Mouse (Mus musculus) embryonic facial prominence, embryonic 11.5 days (tissue): ENCODE results near the gene Cela3a. TPM values are rescaled to one million over a fixed set of nuclear protein-coding genes. Genes with fewer than 3 reads are reported as not detected.

Source experiments
- ATAC-seq: fragments of 200-750 bp; cut with Nextera tagmentation; replicated peaks from 2 replicates; pipeline ENCODE4 v1.8.0; 2017; ENCODE audit warnings: low read depth; ENCODE audit not compliant: insufficient number of reproducible peaks, low FRiP score, low TSS enrichment
- DNase-seq: peaks from one replicate; pipeline ENCODE4 v3.0.0-alpha.2; 2015; ENCODE audit warnings: low spot score
- H3K27ac ChIP-seq: fragments of 300-500 bp; sonication (generic); replicated peaks from 2 replicates; pipeline ENCODE4 v1.5.1; 2014; ENCODE audit warnings: mild to moderate bottlenecking, low read depth, low read length, control low read depth
- H3K27me3 ChIP-seq: fragments of 300-500 bp; sonication (generic); 2 replicates; pipeline ENCODE4 v1.6.1; 2014; ENCODE audit warnings: mild to moderate bottlenecking, low read length, moderate library complexity, mixed read lengths; ENCODE audit not compliant: control insufficient read depth, insufficient read depth
- H3K36me3 ChIP-seq: fragments of 300-500 bp; sonication (generic); replicated peaks from 2 replicates; pipeline ENCODE4 v1.6.1; 2014; ENCODE audit warnings: low read depth, mild to moderate bottlenecking, low read length, moderate library complexity, mixed read lengths; ENCODE audit not compliant: control insufficient read depth, insufficient read depth
- H3K4me1 ChIP-seq: fragments of 300-500 bp; sonication (generic); 2 replicates; pipeline ENCODE4 v1.6.1; 2014; ENCODE audit warnings: low read length, mixed read lengths; ENCODE audit not compliant: control insufficient read depth, insufficient read depth
- H3K4me2 ChIP-seq: fragments of 300-500 bp; sonication (generic); 2 replicates; pipeline ENCODE4 v1.6.1; 2014; ENCODE audit warnings: low read depth, mild to moderate bottlenecking, control low read depth, low read length, moderate library complexity
- H3K4me3 ChIP-seq: fragments of 300-500 bp; sonication (generic); 2 replicates; pipeline ENCODE4 v1.5.1; 2014; ENCODE audit warnings: low read depth, low read length, control low read depth
- H3K9ac ChIP-seq: fragments of 300-500 bp; sonication (generic); replicated peaks from 2 replicates; pipeline ENCODE4 v1.6.1; 2014; ENCODE audit warnings: mild to moderate bottlenecking, control low read depth, low read length
- H3K9me3 ChIP-seq: fragments of 300-500 bp; sonication (generic); replicated peaks from 2 replicates; pipeline ENCODE4 v1.6.1; 2016; ENCODE audit warnings: mild to moderate bottlenecking, low read length, inconsistent platforms, mixed read lengths; ENCODE audit not compliant: control insufficient read depth
- WGBS: fragments of 180-500 bp; shearing (Covaris S2); extraction: QIAGEN DNeasy Blood & Tissue Kit; methylation state at CpG from one replicate; pipeline ENCODE4 v1.1.7; 2014; 5-methylcytosine and 5-hydroxymethylcytosine counted together
- polyA plus RNA-seq: library from polyadenylated mRNA; unstranded; fragments of >200 nt; fragmentation: Nextera tagmentation; extraction: Ambion mirVana; gene quantifications from 2 replicates; pipeline ENCODE4 v1.2.1, GENCODE M21; 2014

Cela3a gene
- polyA plus RNA-seq, 1 experiment from 2014 or later: not detected

DNA sequence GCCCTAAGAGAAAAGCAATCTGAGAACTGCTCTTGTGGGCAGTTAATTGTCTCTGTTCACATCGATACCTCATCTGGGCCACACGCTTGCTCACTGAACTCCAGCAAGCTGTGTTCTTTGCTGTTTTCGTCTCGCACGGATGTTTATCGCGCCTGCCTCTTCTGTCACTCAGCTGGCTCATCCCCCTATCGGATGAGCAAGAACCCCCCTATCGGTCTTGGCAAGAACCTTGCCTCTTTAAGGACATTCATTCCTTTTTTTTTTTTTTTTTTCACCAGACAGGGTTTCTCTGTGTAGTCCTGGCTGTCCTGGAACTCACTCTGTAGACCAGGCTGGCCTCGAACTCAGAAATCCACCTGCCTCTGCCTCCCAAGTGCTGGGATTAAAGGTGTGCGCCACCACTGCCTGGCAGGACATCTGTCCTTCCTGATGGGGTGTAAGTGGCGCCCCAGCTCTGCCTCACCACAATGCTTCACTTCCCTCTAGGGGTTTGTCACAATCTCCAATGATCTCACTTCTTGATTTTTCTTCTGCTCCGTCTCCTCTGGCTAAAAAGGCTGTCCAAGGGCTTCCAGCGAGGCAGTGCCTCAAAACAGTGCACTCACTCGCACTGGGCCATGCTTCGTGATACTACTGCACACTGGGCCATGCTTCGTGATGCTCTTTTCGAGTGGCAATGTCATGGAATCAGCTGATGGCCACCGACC lies 44.1 kb downstream of the Cela3a start:
- H3K36me3 ChIP-seq: no peaks in the 10 kb centered on the region
- DNase-seq: no peak
- H3K4me3 ChIP-seq: no peak overlapping the region
- no peak overlapping the region for H3K9ac ChIP-seq
- H3K4me2 ChIP-seq: no peak overlapping the region
- no peak for ATAC-seq
- 86% methylated on average over 19 of the region's 19 CpGs for WGBS
- no peaks in the 10 kb centered on the region for H3K27me3 ChIP-seq
- H3K27ac ChIP-seq: no peak overlapping the region
- no peaks in the 10 kb centered on the region for H3K4me1 ChIP-seq
- no peaks in the 10 kb centered on the region for H3K9me3 ChIP-seq

GRCm38 (mm10) chr4:137364826-137365225 lies 44.8 kb downstream of the Cela3a start:
- Histone ChIP-seq H3K27ac (no peak overlapping the region), H3K9ac (no peak overlapping the region), H3K27me3 (no peaks in the 10 kb centered on the region), H3K4me1 (no peaks in the 10 kb centered on the region), H3K9me3 (no peaks in the 10 kb centered on the region), H3K4me2 (no peak overlapping the region), H3K4me3 (no peak overlapping the region), H3K36me3 (no peaks in the 10 kb centered on the region)
- DNase-seq (no peak), ATAC-seq (no peak)
- 90% methylated on average over 6 of the region's 6 CpGs for WGBS

DNA sequence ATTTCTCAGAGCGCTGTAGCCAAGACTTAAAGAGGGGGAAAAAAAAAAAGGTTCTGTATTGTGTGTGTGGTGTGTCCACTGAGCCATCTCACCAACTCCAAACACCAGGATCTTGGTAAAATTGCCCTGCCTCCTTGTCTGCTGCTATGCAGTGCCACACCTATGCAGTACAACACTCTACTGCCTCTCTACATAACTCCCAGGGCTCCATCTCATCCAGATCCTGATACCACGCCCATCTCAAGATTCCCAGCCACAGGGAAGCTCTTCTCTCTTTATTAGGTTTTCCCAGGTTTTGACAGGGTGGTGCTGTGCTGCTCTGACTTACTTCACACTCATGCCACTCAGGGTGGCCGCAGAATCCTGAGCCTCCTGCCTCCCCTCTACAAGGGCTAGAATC lies 48.6 kb downstream of the Cela3a start:
- no peaks in the 10 kb centered on the region for H3K9me3 ChIP-seq
- ATAC-seq (no peak), DNase-seq (no peak)
- no peaks in the 10 kb centered on the region for H3K36me3 ChIP-seq
- H3K4me2 ChIP-seq: no peak overlapping the region
- no peaks in the 10 kb centered on the region for H3K4me1 ChIP-seq
- no peak overlapping the region for H3K4me3 ChIP-seq
- no peak overlapping the region for H3K27ac ChIP-seq
- no peaks in the 10 kb centered on the region for H3K27me3 ChIP-seq
- 71% methylated on average over 3 of the region's 3 CpGs for WGBS
- no peak overlapping the region for H3K9ac ChIP-seq

DNA sequence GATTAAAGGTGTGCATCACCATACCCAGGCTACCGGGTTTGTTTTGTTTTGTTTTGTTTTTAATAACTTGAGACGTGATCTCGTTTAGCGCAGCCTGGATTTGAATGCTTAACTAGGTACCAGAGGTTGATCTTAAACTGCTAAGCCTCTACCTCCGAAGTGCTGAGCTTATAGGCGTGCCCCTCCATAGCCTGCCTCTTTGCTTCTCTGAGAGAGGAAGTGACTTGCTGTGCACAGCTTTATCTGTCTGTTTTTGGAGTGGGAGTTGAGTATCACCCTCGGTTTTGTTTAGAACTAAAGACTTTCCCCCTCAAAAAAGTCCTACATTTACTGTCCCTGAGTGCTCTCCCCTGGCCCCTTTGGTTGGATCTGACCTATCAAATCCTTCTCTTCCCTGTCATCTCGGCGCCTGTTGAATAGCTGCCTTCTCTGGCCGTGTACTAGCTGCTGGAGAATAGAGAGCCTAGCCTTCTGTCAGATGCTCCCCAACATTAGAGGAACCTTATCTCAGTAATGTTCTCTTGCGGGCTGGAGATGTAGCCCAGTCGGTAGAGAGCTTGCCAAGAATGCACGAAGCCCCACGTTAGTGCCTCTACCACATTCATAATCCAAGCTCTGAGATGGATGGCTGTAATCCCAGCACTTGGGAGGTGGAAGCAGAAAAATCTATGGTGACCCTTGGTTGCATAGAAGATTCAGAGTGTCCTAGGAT lies 51.1 kb downstream of the Cela3a start:
- ATAC-seq: no peak
- WGBS: 60% methylated on average over 14 of the region's 14 CpGs
- H3K36me3 ChIP-seq: no peaks in the 10 kb centered on the region
- H3K27ac ChIP-seq: no peak overlapping the region
- H3K9ac ChIP-seq: no peak overlapping the region
- no peak overlapping the region for H3K4me3 ChIP-seq
- DNase-seq: no peak
- H3K27me3 ChIP-seq: no peaks in the 10 kb centered on the region
- no peaks in the 10 kb centered on the region for H3K9me3 ChIP-seq
- no peak overlapping the region for H3K4me2 ChIP-seq
- H3K4me1 ChIP-seq: 0 out of 2 replicates have a peak, but pooled peaks cover 3% of the 10 kb centered on the region

DNA sequence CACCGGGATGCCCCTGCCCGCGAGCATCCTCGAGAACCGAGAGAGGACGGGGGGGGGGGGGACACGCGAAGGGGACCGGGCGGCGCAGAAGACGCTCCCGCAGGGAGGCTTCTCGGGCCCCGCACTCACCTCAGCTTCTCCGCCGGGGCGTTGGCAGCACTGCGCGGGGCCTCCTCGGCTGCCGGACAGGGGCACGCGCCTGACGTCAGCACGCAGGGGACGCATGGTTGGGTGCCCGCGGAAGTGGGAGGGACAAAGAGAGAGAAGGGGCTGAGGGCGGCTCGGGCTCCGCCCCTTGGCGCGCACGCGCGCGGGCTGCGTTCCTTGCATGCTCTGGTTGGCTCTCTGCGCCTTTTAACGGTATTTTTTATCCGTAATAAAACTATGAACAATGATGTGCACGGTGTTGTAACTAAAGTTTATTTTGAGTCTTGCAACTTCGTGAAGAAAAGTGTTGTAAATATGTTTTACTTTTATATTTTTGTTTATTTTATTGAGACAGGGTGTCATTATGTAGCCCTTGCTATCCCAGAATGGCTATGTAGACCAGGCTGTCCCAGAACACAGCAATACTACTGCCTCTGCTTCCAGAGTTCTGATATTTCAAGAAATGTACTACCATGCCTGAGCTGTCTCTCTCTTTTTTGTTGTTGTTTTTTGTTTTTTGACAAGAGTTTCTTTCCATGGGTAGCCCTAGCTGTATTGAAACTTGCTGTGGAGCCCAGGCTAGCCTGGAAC lies 51.9 kb downstream of the Cela3a start, which contains the start of gene Cdc42:
Gene Cdc42, minus strand, starts transcription at position 204 of the 738 bp plus-strand sequence.
- under 1% methylated on average over 37 of the region's 44 CpGs for WGBS
- H3K27ac ChIP-seq: peak within 1 kb of the TSS; percentile 92
- no peaks in the 10 kb centered on the region for H3K9me3 ChIP-seq
- H3K36me3 ChIP-seq: no peaks in the 10 kb centered on the region
- peak within 1 kb of the TSS; percentile 51 for H3K4me2 ChIP-seq
- H3K27me3 ChIP-seq: no peaks in the 10 kb centered on the region
- peak within 1 kb of the TSS; percentile 99 for H3K9ac ChIP-seq
- H3K4me3 ChIP-seq: peak within 1 kb of the TSS; percentile 98
- 0 out of 2 replicates have a peak, but pooled peaks cover 3% of the 10 kb centered on the region for H3K4me1 ChIP-seq
- DNase-seq: peak; percentile 97
- peak; percentile 95 for ATAC-seq

- ATAC-seq: peak; percentile 71
- H3K36me3 ChIP-seq: no peaks in the 10 kb centered on the region
- peak overlapping the region; percentile 99 for H3K9ac ChIP-seq
- H3K27me3 ChIP-seq: no peaks in the 10 kb centered on the region
- H3K4me2 ChIP-seq: peak overlapping the region; percentile 51
- WGBS: under 1% methylated on average over 60 of the region's 90 CpGs
- 0 out of 2 replicates have a peak, but pooled peaks cover 3% of the 10 kb centered on the region for H3K4me1 ChIP-seq
- H3K9me3 ChIP-seq: no peaks in the 10 kb centered on the region
- peak; percentile 65 for DNase-seq
- peak overlapping the region; percentile 98 for H3K4me3 ChIP-seq
- peak overlapping the region; percentile 92 for H3K27ac ChIP-seq
Measured at GRCm38 (mm10) chr4:137356674-137357510, 52.7 kb downstream of the Cela3a start.
